Mouse (Mus musculus) stomach, embryonic 14.5 days (tissue): ENCODE data around the gene Cks1brt. TPM values are rescaled to one million over a fixed set of nuclear protein-coding genes. Genes with fewer than 3 reads are reported as not detected.

ENCODE experiments used
- microRNA-seq: library from miRNA; unstranded; fragments of <30 nt; microRNA quantifications from one replicate; pipeline ENCODE4, GENCODE M21; 2016
- polyA plus RNA-seq: library from polyadenylated mRNA; unstranded; fragments of >200 nt; fragmentation: Nextera tagmentation; extraction: Ambion mirVana; gene quantifications from 2 replicates; pipeline ENCODE4 v1.2.1, GENCODE M21; 2014

The Cks1brt gene
- polyA plus RNA-seq, 1 experiment from 2014 or later, result not detected

Small RNA genes lying within 50 kb of the gene (microRNA-seq; reads per million reads assigned to microRNA genes)
- gene Gm23388, result not detected

Other genes with a start within 250 kb of the Cks1brt start
- gene Klf1, start 250.0 kb upstream of the Cks1brt start, polyA plus RNA-seq, result 2.3 and 2.4 TPM in 2 replicates
- 14.7 and 17.9 TPM in 2 replicates for gene Dnase2a, start 243.4 kb upstream of the Cks1brt start, polyA plus RNA-seq
- gene Mast1, start 214.6 kb upstream of the Cks1brt start, polyA plus RNA-seq, result 2.2 and 3.2 TPM in 2 replicates
- gene Rtbdn, start 204.9 kb upstream of the Cks1brt start, polyA plus RNA-seq, result 0.20 TPM in 1 of 2 replicates, not detected in the other
- not detected in 2 replicates for gene Gm49661, start 182.5 kb upstream of the Cks1brt start, polyA plus RNA-seq
- 799 and 888 TPM in 2 replicates for gene Prdx2, start 182.3 kb upstream of the Cks1brt start, polyA plus RNA-seq
- 114 and 125 TPM in 2 replicates for gene Rnaseh2a, start 182.2 kb upstream of the Cks1brt start, polyA plus RNA-seq
- 16.9 and 23.4 TPM in 2 replicates for gene Junb, start 173.2 kb upstream of the Cks1brt start, polyA plus RNA-seq
- 34.5 and 34.6 TPM in 2 replicates for gene Hook2, start 161.3 kb upstream of the Cks1brt start, polyA plus RNA-seq
- gene Best2, start 137.4 kb upstream of the Cks1brt start, polyA plus RNA-seq, result 0.29 and 0.38 TPM in 2 replicates
- 101 and 103 TPM in 2 replicates for gene Asna1, start 126.6 kb upstream of the Cks1brt start, polyA plus RNA-seq
- gene Trir, start 125.1 kb upstream of the Cks1brt start, polyA plus RNA-seq, result 132 and 136 TPM in 2 replicates
- 19.0 and 26.5 TPM in 2 replicates for gene Tnpo2, start 115.0 kb upstream of the Cks1brt start, polyA plus RNA-seq
- 31.9 and 32.6 TPM in 2 replicates for gene Fbxw9, start 91.9 kb upstream of the Cks1brt start, polyA plus RNA-seq
- gene Gm5741, start 83.9 kb upstream of the Cks1brt start, polyA plus RNA-seq, result not detected in 2 replicates
- gene Dhps, start 80.2 kb upstream of the Cks1brt start, polyA plus RNA-seq, result 51.9 and 53.9 TPM in 2 replicates
- 144 and 153 TPM in 2 replicates for gene Wdr83os, start 71.2 kb upstream of the Cks1brt start, polyA plus RNA-seq
- gene Wdr83, start 70.6 kb upstream of the Cks1brt start, polyA plus RNA-seq, result 45.0 and 46.4 TPM in 2 replicates
- gene Man2b1, start 68.7 kb upstream of the Cks1brt start, polyA plus RNA-seq, result 41.5 and 45.9 TPM in 2 replicates
- gene Zfp791, start 28.8 kb upstream of the Cks1brt start, polyA plus RNA-seq, result 1.7 and 2.9 TPM in 2 replicates
- not detected in 2 replicates for gene Olfr371, start 74.1 kb downstream of the Cks1brt start, polyA plus RNA-seq
- 109 and 110 TPM in 2 replicates for gene Orc6, start 147.7 kb downstream of the Cks1brt start, polyA plus RNA-seq
- gene Vps35, start 147.9 kb downstream of the Cks1brt start, polyA plus RNA-seq, result 133 and 134 TPM in 2 replicates
- gene Mylk3, start 234.4 kb downstream of the Cks1brt start, polyA plus RNA-seq, result 0.55 and 0.95 TPM in 2 replicates